Mouse (Mus musculus): ENCODE results near the gene Fam110a. TPM values are rescaled to one million over a fixed set of nuclear protein-coding genes. Genes with fewer than 3 reads are reported as not detected.

Fam110a gene
- 6.3 and 6.7 TPM in 2 replicates for polyA plus RNA-seq (2012; rRNA removed)

- DNase-seq (ENCODE audit: extremely low spot score in 1 of 2, low spot score in 1 of 2) = peak; percentile 84 to 93
Observed at GRCm38 (mm10) chr2:151979470-151980354, at the start of gene Fam110a. TSS of gene Fam110a (minus strand) at chr2:151980219.

- peak; percentile 37 to 93 for DNase-seq (ENCODE audit: extremely low spot score in 1 of 2, low spot score in 1 of 2)
Observed at GRCm38 (mm10) chr2:152029252-152030082, 49.4 kb upstream of the Fam110a start.

GRCm38 (mm10) chr2:152024883-152025422 lies 44.9 kb upstream of the Fam110a start:
- no peak for DNase-seq (ENCODE audit: extremely low spot score in 1 of 2, low spot score in 1 of 2)

- DNase-seq (ENCODE audit: extremely low spot score in 1 of 2, low spot score in 1 of 2) = no peak
Observed at GRCm38 (mm10) chr2:152022022-152022421, 42.0 kb upstream of the Fam110a start.

- peak in 1 of 2 experiments; percentile 62 for DNase-seq (ENCODE audit: extremely low spot score in 1 of 2, low spot score in 1 of 2)
Observed at GRCm38 (mm10) chr2:152020255-152020654, 40.2 kb upstream of the Fam110a start.

GRCm38 (mm10) chr2:152016666-152017065 lies 36.6 kb upstream of the Fam110a start:
- DNase-seq (ENCODE audit: extremely low spot score in 1 of 2, low spot score in 1 of 2) = no peak

GRCm38 (mm10) chr2:152015997-152016396 lies 36.0 kb upstream of the Fam110a start:
- no peak for DNase-seq (ENCODE audit: extremely low spot score in 1 of 2, low spot score in 1 of 2)

- DNase-seq (ENCODE audit: extremely low spot score in 1 of 2, low spot score in 1 of 2) = no peak
Observed at GRCm38 (mm10) chr2:152012701-152013100, 32.7 kb upstream of the Fam110a start.

- DNase-seq (ENCODE audit: extremely low spot score in 1 of 2, low spot score in 1 of 2) = no peak
Observed at GRCm38 (mm10) chr2:152012222-152012621, 32.2 kb upstream of the Fam110a start.

- no peak for DNase-seq (ENCODE audit: extremely low spot score in 1 of 2, low spot score in 1 of 2)
Observed at GRCm38 (mm10) chr2:152011724-152012123, 31.7 kb upstream of the Fam110a start.

GRCm38 (mm10) chr2:152010661-152011060 lies 30.6 kb upstream of the Fam110a start:
- no peak for DNase-seq (ENCODE audit: extremely low spot score in 1 of 2, low spot score in 1 of 2)

GRCm38 (mm10) chr2:152010251-152010650 lies 30.2 kb upstream of the Fam110a start:
- no peak for DNase-seq (ENCODE audit: extremely low spot score in 1 of 2, low spot score in 1 of 2)

GRCm38 (mm10) chr2:152009061-152009779 lies 29.2 kb upstream of the Fam110a start:
- DNase-seq (ENCODE audit: extremely low spot score in 1 of 2, low spot score in 1 of 2) = no peak

GRCm38 (mm10) chr2:152007783-152008182 lies 27.8 kb upstream of the Fam110a start:
- peak in 1 of 2 experiments; percentile 74 for DNase-seq (ENCODE audit: extremely low spot score in 1 of 2, low spot score in 1 of 2)

GRCm38 (mm10) chr2:152002529-152002928 lies 22.5 kb upstream of the Fam110a start:
- no peak for DNase-seq (ENCODE audit: extremely low spot score in 1 of 2, low spot score in 1 of 2)

GRCm38 (mm10) chr2:152000735-152001134 lies 20.7 kb upstream of the Fam110a start:
- no peak for DNase-seq (ENCODE audit: extremely low spot score in 1 of 2, low spot score in 1 of 2)

- DNase-seq (ENCODE audit: extremely low spot score in 1 of 2, low spot score in 1 of 2) = no peak
Observed at GRCm38 (mm10) chr2:152000291-152000679, 20.3 kb upstream of the Fam110a start.

- DNase-seq (ENCODE audit: extremely low spot score in 1 of 2, low spot score in 1 of 2) = no peak
Observed at GRCm38 (mm10) chr2:151999669-152000290, 19.8 kb upstream of the Fam110a start.

GRCm38 (mm10) chr2:151998932-151999331 lies 18.9 kb upstream of the Fam110a start:
- DNase-seq (ENCODE audit: extremely low spot score in 1 of 2, low spot score in 1 of 2) = no peak

GRCm38 (mm10) chr2:151998505-151998899 lies 18.5 kb upstream of the Fam110a start:
- no peak for DNase-seq (ENCODE audit: extremely low spot score in 1 of 2, low spot score in 1 of 2)
